Mouse (Mus musculus): Measurements from ENCODE around the gene Hras. TPM values are rescaled to one million over a fixed set of nuclear protein-coding genes. Genes with fewer than 3 reads are reported as not detected.
A peak's percentile ranks its signal among the peaks of the same experiment; 100 is the strongest.

Hras gene
- polyA plus RNA-seq, 1 experiment from 2014 or later = 83.0 TPM

- Histone ChIP-seq H3K36me3 (replicated peaks) (peaks cover 35% of the 10 kb centered on the region), H3K9me3 (replicated peaks) (no peaks in the 10 kb centered on the region), H3K4me1 (replicated peaks) (peaks cover 66% of the 10 kb centered on the region), H3K9ac (peak overlapping the region; percentile 81), H3K27ac (replicated peaks) (peak overlapping the region; percentile 92), H3K4me3 (replicated peaks) (peak overlapping the region; percentile 72), H3K27me3 (no peaks in the 10 kb centered on the region), H3K4me2 (peak overlapping the region; percentile 98)
- peak; percentile 97 for ATAC-seq (ENCODE audit: insufficient read depth)
- WGBS (ENCODE audit: insufficient replicate concordance) = 7% methylated on average over 44 of the region's 44 CpGs
Measured at GRCm38 (mm10) chr7:141221249-141222125, 27.7 kb upstream of the Hras start.

GRCm38 (mm10) chr7:141220377-141220776 lies 26.6 kb upstream of the Hras start:
- Histone ChIP-seq H3K9me3 (replicated peaks) (no peaks in the 10 kb centered on the region), H3K27ac (replicated peaks) (peak overlapping the region; percentile 85), H3K4me1 (replicated peaks) (peaks cover 76% of the 10 kb centered on the region), H3K4me2 (peak overlapping the region; percentile 98), H3K9ac (peak overlapping the region; percentile 81; the same call in 1 of the 2 replicates), H3K27me3 (no peaks in the 10 kb centered on the region), H3K36me3 (replicated peaks) (peaks cover 35% of the 10 kb centered on the region), H3K4me3 (replicated peaks) (peak overlapping the region; percentile 72)
- no peak for ATAC-seq (ENCODE audit: insufficient read depth)
- 72% methylated on average over 1 of the region's 1 CpGs for WGBS (ENCODE audit: insufficient replicate concordance)

- no peak overlapping the region for H3K4me3 ChIP-seq (replicated peaks)
- H3K9ac ChIP-seq = 0 out of 2 replicates have a peak overlapping the region, but pooled peaks have one; percentile 81
- peak overlapping the region; percentile 85 for H3K27ac ChIP-seq (replicated peaks)
- H3K4me2 ChIP-seq = no peak overlapping the region
- peaks cover 35% of the 10 kb centered on the region for H3K36me3 ChIP-seq (replicated peaks)
- ATAC-seq (ENCODE audit: insufficient read depth) = no peak
- H3K27me3 ChIP-seq = no peaks in the 10 kb centered on the region
- 88% methylated on average over 1 of the region's 1 CpGs for WGBS (ENCODE audit: insufficient replicate concordance)
- no peaks in the 10 kb centered on the region for H3K9me3 ChIP-seq (replicated peaks)
- H3K4me1 ChIP-seq (replicated peaks) = peaks cover 83% of the 10 kb centered on the region
Measured at GRCm38 (mm10) chr7:141219558-141220099, 25.8 kb upstream of the Hras start.

GRCm38 (mm10) chr7:141218557-141219133 lies 24.8 kb upstream of the Hras start:
- peak overlapping the region; percentile 85 for H3K27ac ChIP-seq (replicated peaks)
- WGBS (ENCODE audit: insufficient replicate concordance) = 78% methylated on average over 5 of the region's 5 CpGs
- no peak for ATAC-seq (ENCODE audit: insufficient read depth)
- peaks cover 35% of the 10 kb centered on the region for H3K36me3 ChIP-seq (replicated peaks)
- peaks cover 93% of the 10 kb centered on the region for H3K4me1 ChIP-seq (replicated peaks)
- no peak overlapping the region for H3K9ac ChIP-seq
- H3K27me3 ChIP-seq = no peaks in the 10 kb centered on the region
- H3K9me3 ChIP-seq (replicated peaks) = no peaks in the 10 kb centered on the region
- no peak overlapping the region for H3K4me3 ChIP-seq (replicated peaks)
- H3K4me2 ChIP-seq = peak overlapping the region; percentile 16; the same call in 1 of the 2 replicates

- no peaks in the 10 kb centered on the region for H3K9me3 ChIP-seq (replicated peaks)
- H3K4me3 ChIP-seq (replicated peaks) = no peak overlapping the region
- H3K4me2 ChIP-seq = peak overlapping the region; percentile 16; the same call in 1 of the 2 replicates
- peaks cover 35% of the 10 kb centered on the region for H3K36me3 ChIP-seq (replicated peaks)
- 69% methylated on average over 3 of the region's 3 CpGs for WGBS (ENCODE audit: insufficient replicate concordance)
- H3K9ac ChIP-seq = no peak overlapping the region
- peaks cover 97% of the 10 kb centered on the region for H3K4me1 ChIP-seq (replicated peaks)
- ATAC-seq (ENCODE audit: insufficient read depth) = no peak
- H3K27ac ChIP-seq (replicated peaks) = peak overlapping the region; percentile 85
- no peaks in the 10 kb centered on the region for H3K27me3 ChIP-seq
Measured at GRCm38 (mm10) chr7:141218141-141218540, 24.3 kb upstream of the Hras start.

GRCm38 (mm10) chr7:141217343-141218013 lies 23.7 kb upstream of the Hras start:
- H3K27ac ChIP-seq (replicated peaks) = peak overlapping the region; percentile 92
- H3K36me3 ChIP-seq (replicated peaks) = peaks cover 35% of the 10 kb centered on the region
- 0 out of 2 replicates have a peak overlapping the region, but pooled peaks have one; percentile 89 for H3K9ac ChIP-seq
- no peaks in the 10 kb centered on the region for H3K27me3 ChIP-seq
- peak overlapping the region; percentile 80 for H3K4me3 ChIP-seq (replicated peaks)
- WGBS (ENCODE audit: insufficient replicate concordance) = 89% methylated on average over 17 of the region's 17 CpGs
- peaks cover 97% of the 10 kb centered on the region for H3K4me1 ChIP-seq (replicated peaks)
- no peak for ATAC-seq (ENCODE audit: insufficient read depth)
- peak overlapping the region; percentile 100 for H3K4me2 ChIP-seq
- H3K9me3 ChIP-seq (replicated peaks) = no peaks in the 10 kb centered on the region

- H3K9ac ChIP-seq = peak overlapping the region; percentile 89; the same call in 1 of the 2 replicates
Measured at GRCm38 (mm10) chr7:141216894-141217293, 23.1 kb upstream of the Hras start.

GRCm38 (mm10) chr7:141215880-141216733 lies 22.3 kb upstream of the Hras start:
- H3K9me3 ChIP-seq (replicated peaks) = no peaks in the 10 kb centered on the region
- peak overlapping the region; percentile 92 for H3K27ac ChIP-seq (replicated peaks)
- peaks cover 35% of the 10 kb centered on the region for H3K36me3 ChIP-seq (replicated peaks)
- WGBS (ENCODE audit: insufficient replicate concordance) = 1% methylated on average over 42 of the region's 42 CpGs
- H3K4me1 ChIP-seq (replicated peaks) = peaks cover 97% of the 10 kb centered on the region
- H3K4me3 ChIP-seq (replicated peaks) = peak overlapping the region; percentile 80
- H3K4me2 ChIP-seq = peak overlapping the region; percentile 100
- H3K9ac ChIP-seq = peak overlapping the region; percentile 89
- ATAC-seq (ENCODE audit: insufficient read depth) = peak; percentile 49
- H3K27me3 ChIP-seq = no peaks in the 10 kb centered on the region

More at GRCm38 (mm10) chr7:141216894-141217293, 23.1 kb upstream of the Hras start:
- H3K4me3 ChIP-seq (replicated peaks) = peak overlapping the region; percentile 80
- no peaks in the 10 kb centered on the region for H3K9me3 ChIP-seq (replicated peaks)
- no peak for ATAC-seq (ENCODE audit: insufficient read depth)
- H3K4me2 ChIP-seq = peak overlapping the region; percentile 100
- 84% methylated on average over 11 of the region's 11 CpGs for WGBS (ENCODE audit: insufficient replicate concordance)
- peak overlapping the region; percentile 92 for H3K27ac ChIP-seq (replicated peaks)
- H3K36me3 ChIP-seq (replicated peaks) = peaks cover 35% of the 10 kb centered on the region
- peaks cover 97% of the 10 kb centered on the region for H3K4me1 ChIP-seq (replicated peaks)
- no peaks in the 10 kb centered on the region for H3K27me3 ChIP-seq

- Histone ChIP-seq H3K9ac (peak within 1 kb of the TSS; percentile 89), H3K36me3 (replicated peaks) (peaks cover 31% of the 10 kb centered on the region), H3K27ac (replicated peaks) (peak within 1 kb of the TSS; percentile 92), H3K27me3 (0 out of 2 replicates have a peak, but pooled peaks cover 4% of the 10 kb centered on the region), H3K4me2 (peak within 1 kb of the TSS; percentile 100), H3K4me3 (replicated peaks) (peak within 1 kb of the TSS; percentile 80), H3K4me1 (replicated peaks) (peaks cover 97% of the 10 kb centered on the region), H3K9me3 (replicated peaks) (no peaks in the 10 kb centered on the region)
- ATAC-seq (ENCODE audit: insufficient read depth) = peak; percentile 94
- WGBS (ENCODE audit: insufficient replicate concordance) = 4% methylated on average over 41 of the region's 41 CpGs
Measured at GRCm38 (mm10) chr7:141215101-141215879, 21.5 kb upstream of the Hras start, which contains the start of gene Rassf7. Gene Rassf7 (plus strand): TSS chr7:141215860.

Data from liver, embryonic 15.5 days (tissue).